Mouse (Mus musculus): ENCODE data around the gene Naxd.
"Not testable (repeated sequence)": the region's sequence is repeated elsewhere in the genome, so short reads cannot be mapped to it uniquely, and the experiment has no call there.

Gene Naxd

GRCm38 (mm10) chr8:11497017-11497990 is at the start of gene Naxd:
Naxd (plus strand) TSS chr8:11497506.
- peak; percentile 77 to 85 for DNase-seq

GRCm38 (mm10) chr8:11447910-11448570 is 49.3 kb upstream of the Naxd start:
- DNase-seq, result no peak

GRCm38 (mm10) chr8:11450184-11451113 is 46.9 kb upstream of the Naxd start:
- DNase-seq, result peak in 1 of 2 experiments; percentile 23

GRCm38 (mm10) chr8:11452152-11452551 is 45.2 kb upstream of the Naxd start:
- no peak for DNase-seq

- no peak for DNase-seq
Measured at GRCm38 (mm10) chr8:11452559-11452958, 44.7 kb upstream of the Naxd start.

- DNase-seq, result no peak
Measured at GRCm38 (mm10) chr8:11452974-11453373, 44.3 kb upstream of the Naxd start.

- DNase-seq, result no peak
Measured at GRCm38 (mm10) chr8:11454228-11454627, 43.1 kb upstream of the Naxd start.

- DNase-seq, result no peak
Measured at GRCm38 (mm10) chr8:11457278-11457677, 40.0 kb upstream of the Naxd start.

GRCm38 (mm10) chr8:11457981-11458836 is 39.1 kb upstream of the Naxd start:
- no peak for DNase-seq

- no peak for DNase-seq
Measured at GRCm38 (mm10) chr8:11459016-11459415, 38.3 kb upstream of the Naxd start.

- peak; percentile 53 to 56 for DNase-seq
Measured at GRCm38 (mm10) chr8:11460934-11461333, 36.4 kb upstream of the Naxd start.

GRCm38 (mm10) chr8:11461847-11462246 is 35.5 kb upstream of the Naxd start:
- DNase-seq, result no peak

GRCm38 (mm10) chr8:11462641-11463040 is 34.7 kb upstream of the Naxd start:
- DNase-seq, result no peak

GRCm38 (mm10) chr8:11463541-11463888 is 33.8 kb upstream of the Naxd start:
- DNase-seq, result no peak

GRCm38 (mm10) chr8:11463889-11464706 is 33.2 kb upstream of the Naxd start:
- peak; percentile 33 to 37 for DNase-seq

GRCm38 (mm10) chr8:11464707-11464964 is 32.7 kb upstream of the Naxd start:
- DNase-seq, result no peak

GRCm38 (mm10) chr8:11465619-11466018 is 31.7 kb upstream of the Naxd start:
- DNase-seq, result no peak

GRCm38 (mm10) chr8:11466528-11466927 is 30.8 kb upstream of the Naxd start:
- DNase-seq, result not testable (repeated sequence)

- peak in 1 of 2 experiments; percentile 38 for DNase-seq
Measured at GRCm38 (mm10) chr8:11469095-11469494, 28.2 kb upstream of the Naxd start.

- no peak for DNase-seq
Measured at GRCm38 (mm10) chr8:11470694-11471093, 26.6 kb upstream of the Naxd start.

GRCm38 (mm10) chr8:11471309-11471708 is 26.0 kb upstream of the Naxd start:
- no peak for DNase-seq
